Mouse (Mus musculus) gastrocnemius, postnatal 4 days (tissue): ENCODE data around the gene Megf8. TPM values are rescaled to one million over a fixed set of nuclear protein-coding genes. Genes with fewer than 3 reads are reported as not detected.

Experiments
- DNase-seq, 2 experiments: peaks; one replicate each; pipeline ENCODE4 v3.0.0; 2021 to 2022; ENCODE audit warnings: low spot score in 2 of 2, mixed read lengths in 2 of 2
- long read RNA-seq, 2 experiments: library from polyadenylated mRNA; stranded (forward); transcript quantifications; one replicate each; pipeline ENCODE4 v2.0.0; 2021
- total RNA-seq, 2 experiments: library from RNA; stranded (reverse); gene quantifications; 2 replicates each; pipeline ENCODE4 v1.2.3; 2021

The Megf8 gene
- total RNA-seq: 10 to 100 TPM; 34.9 to 40.4 TPM
- long read RNA-seq, experiment 1, partial matches to known transcripts: 34 of 36 reads
- long read RNA-seq, experiment 1, other reads (novel, unspliced or antisense): 2 of 36 reads
- long read RNA-seq, experiment 2, full-length matches to known transcripts: 1 of 52 reads
- long read RNA-seq, experiment 2, partial matches to known transcripts: 46 of 52 reads
- long read RNA-seq, experiment 2, other reads (novel, unspliced or antisense): 5 of 52 reads

DNA sequence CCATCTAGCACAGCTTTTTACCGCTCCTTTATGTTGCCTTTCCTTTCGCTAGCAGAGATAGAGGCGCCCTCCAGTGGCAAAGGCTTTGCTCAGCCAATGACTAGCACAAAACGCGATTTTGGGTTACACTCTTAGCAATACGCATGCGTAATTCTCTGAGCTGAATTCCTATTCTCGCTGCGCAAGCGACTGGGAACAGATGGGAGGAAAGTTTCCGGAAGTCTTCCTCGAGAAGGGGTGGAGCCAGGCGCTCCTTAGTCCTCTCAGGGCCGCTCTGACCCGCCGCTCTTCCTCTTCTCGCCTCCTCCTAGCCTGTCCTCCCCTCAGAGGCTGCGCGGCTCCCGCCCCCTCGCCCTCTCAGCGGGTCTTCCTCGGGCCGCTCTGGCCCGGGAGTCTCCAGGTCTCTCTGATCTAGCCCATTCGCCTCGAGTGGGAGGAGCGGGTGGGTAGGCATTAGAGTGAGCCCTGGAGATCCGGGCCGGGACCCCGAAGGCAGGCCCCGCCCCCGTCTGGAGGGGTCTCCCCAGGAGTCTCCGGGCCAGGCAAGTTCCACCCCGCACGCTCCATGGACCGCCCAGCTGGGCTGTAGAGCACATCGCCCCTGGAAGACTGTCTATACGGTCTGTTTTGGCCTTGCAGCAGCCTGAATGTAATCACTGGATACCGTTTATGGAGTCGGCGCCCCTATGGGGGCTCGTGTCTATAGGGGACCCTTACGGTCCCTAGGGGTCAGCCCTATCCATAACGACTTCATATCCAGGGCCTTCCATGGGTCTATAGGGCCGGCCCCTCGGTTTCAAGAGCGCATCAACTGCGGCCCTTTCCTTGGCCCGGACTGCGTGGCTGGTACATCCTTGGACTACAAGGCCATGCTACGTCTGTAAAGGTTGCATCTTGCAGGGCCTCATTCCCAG, at the start of gene Megf8:
Megf8 (plus strand) TSS at position 633 of the 914 bp plus-strand sequence.
- DNase-seq: peak; percentile 86 to 95

GRCm38 (mm10) chr7:25267301-25267750, 49.6 kb upstream of the Megf8 start, which contains the start of gene Cic:
Cic (plus strand) TSS chr7:25267704.
- DNase-seq: peak; percentile 92 to 98

- DNase-seq: peak; percentile 96 to 99
Observed at GRCm38 (mm10) chr7:25267751-25268463, 49.1 kb upstream of the Megf8 start.

- DNase-seq: no peak
Observed at GRCm38 (mm10) chr7:25268588-25268987, 48.4 kb upstream of the Megf8 start.

GRCm38 (mm10) chr7:25269029-25269428, 47.9 kb upstream of the Megf8 start:
- peak in 1 of 2 experiments; percentile 14 for DNase-seq

GRCm38 (mm10) chr7:25269545-25270271, 47.3 kb upstream of the Megf8 start:
- peak; percentile 11 to 16 for DNase-seq

DNA sequence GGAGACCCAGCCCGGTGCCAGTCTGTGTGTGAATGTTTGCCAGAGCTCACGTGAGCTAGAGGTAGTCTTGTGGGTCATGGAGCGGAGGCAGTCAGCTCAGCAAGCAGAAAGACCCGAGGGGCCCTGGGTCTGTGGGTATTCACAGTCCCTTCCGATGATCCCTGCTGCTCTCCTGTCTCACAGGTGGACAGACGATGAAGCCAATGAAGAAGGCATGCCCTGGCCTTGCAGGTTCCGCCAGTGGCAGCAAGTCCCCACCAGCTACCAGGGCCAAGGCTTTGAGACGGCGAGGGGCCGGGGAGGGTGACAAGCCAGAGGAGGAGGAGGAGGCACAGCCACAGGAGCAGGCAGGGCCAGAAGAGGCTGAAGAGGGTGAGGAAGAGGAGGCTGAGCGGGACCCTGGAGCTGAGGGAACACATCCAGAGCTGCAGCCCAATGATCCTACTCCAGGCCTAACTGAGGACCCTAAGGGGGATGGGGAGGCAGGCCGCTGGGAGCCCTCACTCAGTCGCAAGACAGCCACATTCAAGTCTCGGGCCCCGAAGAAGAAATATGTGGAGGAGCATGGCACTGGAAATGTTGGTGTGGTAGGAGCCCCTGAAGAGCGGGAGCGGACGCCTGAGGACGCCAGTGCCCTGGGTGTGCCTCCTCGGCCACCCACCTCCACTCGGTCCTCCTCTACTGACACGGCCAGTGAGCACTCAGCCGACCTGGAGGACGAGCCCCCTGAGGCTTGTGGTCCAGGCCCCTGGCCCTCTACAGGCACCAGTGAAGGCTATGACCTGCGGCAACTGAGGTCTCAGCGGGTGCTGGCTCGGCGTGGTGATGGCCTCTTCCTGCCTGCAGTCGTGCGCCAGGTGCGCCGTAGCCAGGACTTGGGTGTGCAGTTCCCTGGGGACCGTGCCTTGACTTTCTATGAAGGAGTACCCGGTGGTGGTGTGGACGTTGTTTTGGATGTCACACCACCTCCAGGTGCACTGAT, 46.0 kb upstream of the Megf8 start:
- no peak for DNase-seq

- DNase-seq: no peak
Observed at GRCm38 (mm10) chr7:25271651-25272444, 45.1 kb upstream of the Megf8 start.

DNA sequence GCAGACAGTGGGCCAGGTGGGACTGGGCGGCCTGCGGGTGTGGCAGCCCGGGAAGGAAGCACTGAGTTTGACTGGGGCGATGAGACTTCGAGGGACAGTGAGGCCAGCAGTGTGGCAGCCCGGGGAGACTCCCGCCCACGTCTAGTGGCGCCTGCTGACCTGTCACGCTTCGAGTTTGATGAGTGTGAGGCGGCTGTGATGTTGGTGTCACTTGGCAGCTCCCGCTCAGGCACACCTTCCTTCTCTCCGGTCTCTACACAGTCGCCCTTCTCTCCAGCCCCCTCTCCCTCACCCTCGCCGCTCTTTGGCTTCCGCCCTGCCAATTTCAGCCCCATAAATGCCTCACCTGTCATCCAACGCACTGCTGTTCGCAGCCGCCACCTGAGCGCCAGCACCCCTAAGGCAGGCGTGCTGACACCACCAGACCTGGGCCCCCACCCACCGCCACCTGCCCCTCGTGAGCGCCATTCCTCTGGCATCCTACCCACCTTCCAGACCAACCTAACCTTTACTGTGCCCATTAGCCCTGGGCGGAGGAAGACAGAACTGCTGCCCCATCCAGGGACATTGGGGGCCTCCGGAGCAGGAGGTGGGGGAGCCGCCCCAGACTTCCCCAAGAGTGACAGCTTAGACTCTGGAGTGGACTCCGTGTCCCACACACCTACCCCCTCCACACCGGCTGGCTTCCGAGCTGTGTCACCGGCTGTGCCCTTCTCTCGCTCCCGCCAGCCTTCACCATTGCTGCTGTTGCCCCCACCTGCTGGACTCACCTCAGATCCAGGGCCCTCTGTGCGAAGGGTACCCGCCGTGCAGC, 44.3 kb upstream of the Megf8 start:
- peak in 1 of 2 experiments; percentile 16 for DNase-seq

- peak in 1 of 2 experiments; percentile 17 for DNase-seq
Observed at GRCm38 (mm10) chr7:25273259-25274241, 43.4 kb upstream of the Megf8 start.

DNA sequence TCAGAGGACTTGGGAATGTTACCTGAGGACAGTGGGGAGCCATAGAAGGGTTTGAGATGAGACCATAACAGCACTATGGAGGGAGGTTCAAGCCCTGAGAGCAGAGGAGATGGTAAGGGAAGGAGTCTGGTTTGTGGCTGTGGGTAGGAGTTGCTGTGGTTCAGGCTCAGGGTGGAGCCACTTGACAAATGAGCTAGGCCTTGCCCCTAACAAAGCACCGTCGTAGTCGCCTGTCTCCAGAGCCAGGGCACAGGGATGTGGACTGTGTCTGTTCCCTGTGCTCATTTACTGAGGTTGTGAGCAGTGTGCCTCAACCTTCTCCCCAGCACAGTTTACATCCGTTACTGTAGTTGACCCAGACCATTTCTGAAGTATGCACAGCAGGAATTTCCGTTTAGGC, 42.4 kb upstream of the Megf8 start:
- DNase-seq: no peak

GRCm38 (mm10) chr7:25274996-25275395, 42.0 kb upstream of the Megf8 start:
- no peak for DNase-seq

GRCm38 (mm10) chr7:25275555-25276298, 41.2 kb upstream of the Megf8 start:
- no peak for DNase-seq

GRCm38 (mm10) chr7:25277405-25277804, 39.6 kb upstream of the Megf8 start:
- no peak for DNase-seq

- DNase-seq: no peak
Observed at GRCm38 (mm10) chr7:25277998-25278340, 39.0 kb upstream of the Megf8 start.
